Comparison of ENCODE assay signal across 14 mouse cellular contexts in the genomic region with DNA sequence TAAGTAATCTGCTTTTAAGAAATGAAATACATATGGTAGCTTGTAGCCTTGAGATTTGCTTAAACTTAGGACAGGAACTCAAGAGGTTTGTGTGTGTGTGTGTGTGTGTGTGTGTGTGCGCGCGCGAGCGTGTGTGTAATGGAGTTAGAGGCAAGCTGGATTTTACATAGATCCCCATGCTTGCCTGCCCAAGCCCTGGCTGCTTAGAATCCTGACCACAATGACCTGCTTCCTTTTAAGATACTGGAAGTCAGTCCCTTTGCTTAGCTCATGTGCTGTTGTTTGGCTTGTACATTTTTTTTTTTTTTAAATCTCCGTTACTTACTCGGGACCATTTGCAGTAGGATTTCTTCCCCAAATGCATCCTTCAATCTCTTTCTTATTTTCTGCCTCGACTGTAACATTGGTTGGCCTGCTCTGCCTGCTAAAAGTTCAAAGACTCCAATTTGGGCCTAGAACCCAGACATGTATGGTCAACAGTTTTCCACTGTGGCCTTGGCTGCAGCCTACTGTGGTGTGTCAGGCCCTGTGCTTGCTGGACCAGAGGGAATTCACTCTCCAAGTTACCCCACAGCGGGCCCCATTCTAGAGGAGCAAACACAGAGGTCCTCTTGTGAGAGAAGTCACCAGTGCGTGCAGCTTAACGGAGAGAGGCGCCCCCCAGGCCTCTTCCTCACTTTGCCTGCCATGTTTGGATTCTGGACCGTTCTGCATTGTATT. TPM values are rescaled to one million over a fixed set of nuclear protein-coding genes. Genes with fewer than 3 reads are reported as not detected.
DNase-seq lines count a peak whose midpoint lies in the region; ATAC-seq lines count a peak whose summit lies in the region.
"Had no signal": no experiment of that assay in that cellular context is flagged by ENCODE, and none has a peak within 500 bp of the region (broad histone marks: within the 10 kb centered on the region; RNA-seq: fewer than 3 reads in every experiment).

No protein-coding gene starts in this region.

- H3K9ac ChIP-seq in forebrain, embryonic 11.5 days (ENCODE audit: low read length): no peak overlapping the region
- H3K9ac ChIP-seq in forebrain, embryonic 15.5 days (replicated peaks): no peak overlapping the region
- no peak overlapping the region for H3K9ac ChIP-seq in hindbrain, embryonic 12.5 days
- no peak overlapping the region for H3K9ac ChIP-seq in midbrain, embryonic 13.5 days (replicated peaks)
- H3K9ac ChIP-seq: liver, embryonic 13.5 days; stomach, embryonic 15.5 days had no signal

- no peaks in the 10 kb centered on the region for H3K9me3 ChIP-seq in forebrain, embryonic 11.5 days (ENCODE audit: control insufficient read depth, low read length)
- H3K9me3 ChIP-seq in forebrain, embryonic 15.5 days: no peaks in the 10 kb centered on the region
- no peaks in the 10 kb centered on the region for H3K9me3 ChIP-seq in embryonic facial prominence, embryonic 10.5 days
- no peaks in the 10 kb centered on the region for H3K9me3 ChIP-seq in hindbrain, embryonic 12.5 days (replicated peaks)
- no peaks in the 10 kb centered on the region for H3K9me3 ChIP-seq in midbrain, embryonic 13.5 days
- H3K9me3 ChIP-seq: liver, embryonic 13.5 days; stomach, embryonic 15.5 days had no signal

- H3K4me1 ChIP-seq in forebrain, embryonic 11.5 days (replicated peaks; ENCODE audit: control insufficient read depth, insufficient read depth, low read length): no peaks in the 10 kb centered on the region; the same call in 1 of the 2 replicates
- peaks cover 17% of the 10 kb centered on the region for H3K4me1 ChIP-seq in forebrain, embryonic 15.5 days
- H3K4me1 ChIP-seq in embryonic facial prominence, embryonic 10.5 days: peaks cover 37% of the 10 kb centered on the region
- H3K4me1 ChIP-seq in hindbrain, embryonic 12.5 days: peaks cover 19% of the 10 kb centered on the region
- H3K4me1 ChIP-seq in midbrain, embryonic 13.5 days (replicated peaks): peaks cover 26% of the 10 kb centered on the region
- H3K4me1 ChIP-seq: liver, embryonic 13.5 days had no signal

- no peak for DNase-seq in forebrain, embryonic 11.5 days (ENCODE audit: low spot score)
- DNase-seq in embryonic facial prominence, embryonic 10.5 days (ENCODE audit: low spot score): peak; percentile 34
- DNase-seq in left cerebral cortex, postnatal 14 days (ENCODE audit: low spot score in 2 of 2): no peak
- no peak for DNase-seq in left cerebral cortex, postnatal 25 days (ENCODE audit: low spot score in 2 of 2)
- no peak for DNase-seq in yolk sac, embryonic 10.5 days (ENCODE audit: low spot score)
- DNase-seq: liver, embryonic 13.5 days; lung, postnatal 36 days; right cerebral cortex, postnatal 25 days had no signal

- 64% methylated on average over 13 of the region's 13 CpGs for WGBS in forebrain, embryonic 11.5 days
- WGBS in forebrain, embryonic 15.5 days: 60% methylated on average over 13 of the region's 13 CpGs
- 62% methylated on average over 13 of the region's 13 CpGs for WGBS in embryonic facial prominence, embryonic 10.5 days
- WGBS in hindbrain, embryonic 12.5 days: 62% methylated on average over 13 of the region's 13 CpGs
- WGBS in midbrain, embryonic 13.5 days: 63% methylated on average over 13 of the region's 13 CpGs

- no peaks in the 10 kb centered on the region for H3K36me3 ChIP-seq in forebrain, embryonic 11.5 days (ENCODE audit: control insufficient read depth, insufficient read depth, low read length)
- no peaks in the 10 kb centered on the region for H3K36me3 ChIP-seq in forebrain, embryonic 15.5 days
- H3K36me3 ChIP-seq in embryonic facial prominence, embryonic 10.5 days (replicated peaks): no peaks in the 10 kb centered on the region
- H3K36me3 ChIP-seq in hindbrain, embryonic 12.5 days: no peaks in the 10 kb centered on the region
- no peaks in the 10 kb centered on the region for H3K36me3 ChIP-seq in midbrain, embryonic 13.5 days
- H3K36me3 ChIP-seq: G1E; liver, embryonic 13.5 days; stomach, embryonic 15.5 days had no signal

- ATAC-seq in forebrain, embryonic 11.5 days (replicated peaks; ENCODE audit: low FRiP score): 0 out of 2 replicates have a peak, but pooled peaks have one; percentile 50
- ATAC-seq in forebrain, embryonic 15.5 days (replicated peaks): no peak; the same call in 1 of the 2 replicates
- ATAC-seq in hindbrain, embryonic 12.5 days (ENCODE audit: low FRiP score): 0 out of 2 replicates have a peak, but pooled peaks have one; percentile 11
- ATAC-seq in midbrain, embryonic 13.5 days: no peak; the same call in 1 of the 2 replicates

- H3K27ac ChIP-seq in forebrain, embryonic 11.5 days (ENCODE audit: low read depth, low read length): no peak overlapping the region
- no peak overlapping the region for H3K27ac ChIP-seq in forebrain, embryonic 15.5 days (replicated peaks)
- H3K27ac ChIP-seq in embryonic facial prominence, embryonic 10.5 days (replicated peaks): peak overlapping the region; percentile 74
- peak overlapping the region; percentile 24; the same call in 1 of the 2 replicates for H3K27ac ChIP-seq in hindbrain, embryonic 12.5 days
- H3K27ac ChIP-seq in midbrain, embryonic 13.5 days: peak overlapping the region; percentile 69
- H3K27ac ChIP-seq: liver, embryonic 13.5 days; stomach, embryonic 15.5 days had no signal

- no peaks in the 10 kb centered on the region for H3K27me3 ChIP-seq in forebrain, embryonic 11.5 days (ENCODE audit: control insufficient read depth, insufficient read depth, low read length)
- 0 out of 2 replicates have a peak, but pooled peaks cover 6% of the 10 kb centered on the region for H3K27me3 ChIP-seq in forebrain, embryonic 15.5 days
- no peaks in the 10 kb centered on the region; the same call in 1 of the 2 replicates for H3K27me3 ChIP-seq in embryonic facial prominence, embryonic 10.5 days (replicated peaks; ENCODE audit: low read depth, poor library complexity, severe bottlenecking)
- H3K27me3 ChIP-seq in hindbrain, embryonic 12.5 days: no peaks in the 10 kb centered on the region
- no peaks in the 10 kb centered on the region for H3K27me3 ChIP-seq in midbrain, embryonic 13.5 days
- H3K27me3 ChIP-seq: liver, embryonic 13.5 days; stomach, embryonic 15.5 days had no signal

- H3K4me3 ChIP-seq in forebrain, embryonic 11.5 days (ENCODE audit: low read depth, low read length): no peak overlapping the region
- no peak overlapping the region for H3K4me3 ChIP-seq in forebrain, embryonic 15.5 days
- H3K4me3 ChIP-seq in embryonic facial prominence, embryonic 10.5 days: no peak overlapping the region
- no peak overlapping the region for H3K4me3 ChIP-seq in hindbrain, embryonic 12.5 days
- H3K4me3 ChIP-seq in midbrain, embryonic 13.5 days (replicated peaks): no peak overlapping the region
- H3K4me3 ChIP-seq: liver, embryonic 13.5 days; stomach, embryonic 15.5 days had no signal

- intact Hi-C loops in left cerebral cortex, postnatal 14 days (cut with DNase I): no loop called here
- intact Hi-C loops in left cerebral cortex, postnatal 25 days (cut with DNase I): no loop called here

- no peak overlapping the region for H3K4me2 ChIP-seq in forebrain, embryonic 11.5 days (ENCODE audit: low read depth, low read length, severe bottlenecking)
- no peak overlapping the region for H3K4me2 ChIP-seq in forebrain, embryonic 15.5 days (replicated peaks)
- no peak overlapping the region for H3K4me2 ChIP-seq in hindbrain, embryonic 12.5 days (replicated peaks)
- H3K4me2 ChIP-seq in midbrain, embryonic 13.5 days (replicated peaks): no peak overlapping the region
- H3K4me2 ChIP-seq: heart, embryonic 11.5 days; liver, embryonic 13.5 days; stomach, embryonic 15.5 days had no signal

RNA-seq across cellular contexts. Expression of a gene that starts 29.5 kb away (rescaled TPM):
- 0.67 and 0.84 TPM in 2 replicates for polyA plus RNA-seq in forebrain, embryonic 11.5 days (2014; fragmentation: Nextera tagmentation; extraction: Ambion mirVana)
- polyA plus RNA-seq in forebrain, embryonic 15.5 days (2015; fragmentation: Nextera tagmentation; extraction: Ambion mirVana): 2.9 and 4.5 TPM in 2 replicates
- 0.77 and 0.93 TPM in 2 replicates for polyA plus RNA-seq in embryonic facial prominence, embryonic 10.5 days (2016; fragmentation: Nextera tagmentation; extraction: Ambion mirVana)
- polyA plus RNA-seq in hindbrain, embryonic 12.5 days (2016; fragmentation: Nextera tagmentation; extraction: Ambion mirVana): 3.7 and 3.9 TPM in 2 replicates
- 3.3 and 3.8 TPM in 2 replicates for polyA plus RNA-seq in midbrain, embryonic 13.5 days (2015; fragmentation: Nextera tagmentation; extraction: Ambion mirVana)
- 10 to 100 TPM; 10.5 to 11.4 TPM for total RNA-seq in left cerebral cortex, postnatal 14 days (2021)
- total RNA-seq in left cerebral cortex, postnatal 25 days (2021): 1 to 10 TPM; 8.2 to 8.8 TPM
- polyA plus RNA-seq: G1E had no signal

Comparison
In these comparisons a context has a peak if more than half of its experiments do, and no peak if none do; other contexts are left out.
1. ATAC-seq: peak in forebrain, embryonic 11.5 days (single experiment) and hindbrain, embryonic 12.5 days (single experiment); none in forebrain, embryonic 15.5 days (single experiment) and midbrain, embryonic 13.5 days (single experiment).
2. H3K27ac ChIP-seq: peak in embryonic facial prominence, embryonic 10.5 days (single experiment), hindbrain, embryonic 12.5 days (single experiment) and midbrain, embryonic 13.5 days (single experiment); none in forebrain, embryonic 11.5 days (single experiment) and forebrain, embryonic 15.5 days (single experiment).